Mouse (Mus musculus) heart, postnatal 14 days (tissue): ENCODE results near the gene Tpx2. TPM values are rescaled to one million over a fixed set of nuclear protein-coding genes. Genes with fewer than 3 reads are reported as not detected.

Experiments
- DNase-seq, 2 experiments: peaks; one replicate each; pipeline ENCODE4 v3.0.0; 2021 to 2022
- intact Hi-C: fragments of 180-260 bp; cut with DNase I; formaldehyde crosslinking; loops from one replicate; pipeline ENCODE4 v1.15.1; 2025
- long read RNA-seq, 2 experiments: library from polyadenylated mRNA; stranded (forward); transcript quantifications; one replicate each; pipeline ENCODE4 v2.0.0; 2021
- total RNA-seq, 2 experiments: library from RNA; stranded (reverse); gene quantifications; 2 replicates each; pipeline ENCODE4 v1.2.3; 2021

Gene Tpx2
- 1 to 10 TPM; 4.4 to 8.5 TPM for total RNA-seq
- long read RNA-seq, experiment 1, partial matches to known transcripts, result 2 of 5 reads
- long read RNA-seq, experiment 1, other reads (novel, unspliced or antisense), result 1 of 5 reads
- long read RNA-seq, experiment 2, partial matches to known transcripts, result 0 of 2 reads
- long read RNA-seq, experiment 2, other reads (novel, unspliced or antisense), result 0 of 2 reads

- intact Hi-C loops, result no loop called here
- DNase-seq, result peak; percentile 96 to 98
Observed at GRCm38 (mm10) chr2:152847815-152848302, at the start of gene Tpx2. Gene Tpx2, plus strand, starts transcription at chr2:152847964.

- intact Hi-C loops, result no loop called here
- DNase-seq, result no peak
Observed at GRCm38 (mm10) chr2:152799954-152800761, 47.6 kb upstream of the Tpx2 start.

- intact Hi-C loops, result no loop called here
- DNase-seq, result no peak
Observed at GRCm38 (mm10) chr2:152800762-152801113, 47.0 kb upstream of the Tpx2 start.

- intact Hi-C loops, result no loop called here
- DNase-seq, result no peak
Observed at GRCm38 (mm10) chr2:152802303-152802702, 45.5 kb upstream of the Tpx2 start.

GRCm38 (mm10) chr2:152803081-152803480 is 44.7 kb upstream of the Tpx2 start:
- DNase-seq, result no peak
- intact Hi-C loops, result no loop called here

- DNase-seq, result no peak
- intact Hi-C loops, result no loop called here
Observed at GRCm38 (mm10) chr2:152804408-152805110, 43.2 kb upstream of the Tpx2 start.

GRCm38 (mm10) chr2:152805111-152805490 is 42.7 kb upstream of the Tpx2 start:
- intact Hi-C loops, result no loop called here
- no peak for DNase-seq

GRCm38 (mm10) chr2:152806037-152806436 is 41.7 kb upstream of the Tpx2 start:
- intact Hi-C loops, result no loop called here
- no peak for DNase-seq

- no peak for DNase-seq
- intact Hi-C loops, result no loop called here
Observed at GRCm38 (mm10) chr2:152808178-152808577, 39.6 kb upstream of the Tpx2 start.

GRCm38 (mm10) chr2:152810158-152810941 is 37.4 kb upstream of the Tpx2 start:
- intact Hi-C loops, result no loop called here
- DNase-seq, result no peak

GRCm38 (mm10) chr2:152811336-152812165 is 36.2 kb upstream of the Tpx2 start:
- no peak for DNase-seq
- intact Hi-C loops, result loop anchor here (2.0 kb wide), 1 partner anchor 19 kb away; no protein-coding TSS in a partner anchor

- intact Hi-C loops, result loop anchor here (2.0 kb wide), 1 partner anchor 20 kb away; no protein-coding TSS in a partner anchor
- no peak for DNase-seq
Observed at GRCm38 (mm10) chr2:152813232-152813631, 34.5 kb upstream of the Tpx2 start.

- no peak for DNase-seq
- intact Hi-C loops, result no loop called here
Observed at GRCm38 (mm10) chr2:152814213-152814874, 33.4 kb upstream of the Tpx2 start.

- intact Hi-C loops, result no loop called here
- no peak for DNase-seq
Observed at GRCm38 (mm10) chr2:152815879-152816656, 31.7 kb upstream of the Tpx2 start.

GRCm38 (mm10) chr2:152816657-152817348 is 31.0 kb upstream of the Tpx2 start:
- intact Hi-C loops, result no loop called here
- no peak for DNase-seq

- intact Hi-C loops, result no loop called here
- DNase-seq, result peak; percentile 51 to 63
Observed at GRCm38 (mm10) chr2:152817596-152818291, 30.0 kb upstream of the Tpx2 start.

- intact Hi-C loops, result no loop called here
- DNase-seq, result no peak
Observed at GRCm38 (mm10) chr2:152818679-152819078, 29.1 kb upstream of the Tpx2 start.
